Mouse (Mus musculus): Measurements from ENCODE around the gene Rftn2. TPM values are rescaled to one million over a fixed set of nuclear protein-coding genes. Genes with fewer than 3 reads are reported as not detected.

Gene Rftn2
- polyA plus RNA-seq, 1 experiment from 2014 or later: 9.4 TPM

DNA sequence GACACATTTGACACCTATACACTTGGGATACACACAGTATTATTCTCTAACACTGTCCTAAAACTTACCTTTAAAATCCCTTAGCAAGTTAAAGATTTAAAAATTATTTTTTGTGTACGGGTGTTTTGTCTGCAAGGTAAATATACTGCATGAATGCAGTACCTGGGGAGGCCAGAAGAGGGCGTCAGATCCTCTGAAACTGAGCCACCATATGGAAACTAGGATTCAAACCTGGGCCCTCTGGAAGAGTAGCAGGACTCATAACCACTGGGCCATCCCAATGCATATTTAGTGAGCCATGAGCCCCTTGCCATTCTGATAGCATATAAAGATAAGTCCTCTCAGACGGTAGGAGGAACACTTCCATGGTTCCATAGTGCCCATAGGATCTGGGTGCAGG, 33.8 kb downstream of the Rftn2 start:
- Histone ChIP-seq H3K27me3 (replicated peaks; ENCODE audit: control insufficient read depth, insufficient read depth, low read length) (no peaks in the 10 kb centered on the region), H3K9me3 (ENCODE audit: control insufficient read depth, low read length) (no peaks in the 10 kb centered on the region), H3K9ac (ENCODE audit: low read length) (no peak overlapping the region), H3K36me3 (ENCODE audit: control insufficient read depth, insufficient read depth, low read length) (no peaks in the 10 kb centered on the region), H3K27ac (ENCODE audit: low read depth) (peak overlapping the region; percentile 62), H3K4me2 (ENCODE audit: low read length) (no peak overlapping the region), H3K4me1 (replicated peaks; ENCODE audit: control insufficient read depth, insufficient read depth, low read length) (peaks cover 14% of the 10 kb centered on the region), H3K4me3 (ENCODE audit: low read depth, low read length) (no peak overlapping the region)
- DNase-seq (ENCODE audit: low spot score): no peak
- no peak for ATAC-seq (replicated peaks; ENCODE audit: low FRiP score, low TSS enrichment, low read depth)
- WGBS: 53% methylated on average over 3 of the region's 3 CpGs

DNA sequence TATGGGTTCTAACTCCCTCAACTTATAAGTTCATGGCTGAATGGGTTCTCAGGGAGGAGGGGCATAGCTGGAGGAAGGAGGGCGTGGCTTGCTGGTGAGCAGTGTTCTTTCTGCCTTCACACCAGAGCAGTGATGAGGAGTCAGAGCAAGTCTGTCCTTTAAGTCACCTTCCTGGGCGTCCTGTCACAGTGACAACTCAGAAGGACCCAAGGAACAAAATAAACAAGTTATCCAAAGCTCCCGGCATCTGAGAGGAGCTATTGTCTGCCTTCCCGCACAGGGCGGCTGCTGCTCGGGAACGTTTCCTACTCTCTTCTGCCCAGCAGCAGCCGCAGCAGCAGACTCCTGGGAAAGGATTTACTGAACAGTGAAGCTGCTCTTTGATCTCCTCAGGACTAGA, 34.6 kb downstream of the Rftn2 start:
- Histone ChIP-seq H3K27me3 (replicated peaks; ENCODE audit: control insufficient read depth, insufficient read depth, low read length) (no peaks in the 10 kb centered on the region), H3K9me3 (ENCODE audit: control insufficient read depth, low read length) (no peaks in the 10 kb centered on the region), H3K4me2 (ENCODE audit: low read length) (peak overlapping the region; percentile 40), H3K4me3 (ENCODE audit: low read depth, low read length) (peak overlapping the region; percentile 27), H3K36me3 (ENCODE audit: control insufficient read depth, insufficient read depth, low read length) (no peaks in the 10 kb centered on the region), H3K27ac (ENCODE audit: low read depth) (peak overlapping the region; percentile 62), H3K4me1 (replicated peaks; ENCODE audit: control insufficient read depth, insufficient read depth, low read length) (peaks cover 14% of the 10 kb centered on the region), H3K9ac (ENCODE audit: low read length) (0 out of 2 replicates have a peak overlapping the region, but pooled peaks have one; percentile 14)
- peak; percentile 55; the same call in 1 of the 2 replicates for ATAC-seq (replicated peaks; ENCODE audit: low FRiP score, low TSS enrichment, low read depth)
- WGBS: 16% methylated on average over 8 of the region's 8 CpGs
- DNase-seq (ENCODE audit: low spot score): peak; percentile 67

DNA sequence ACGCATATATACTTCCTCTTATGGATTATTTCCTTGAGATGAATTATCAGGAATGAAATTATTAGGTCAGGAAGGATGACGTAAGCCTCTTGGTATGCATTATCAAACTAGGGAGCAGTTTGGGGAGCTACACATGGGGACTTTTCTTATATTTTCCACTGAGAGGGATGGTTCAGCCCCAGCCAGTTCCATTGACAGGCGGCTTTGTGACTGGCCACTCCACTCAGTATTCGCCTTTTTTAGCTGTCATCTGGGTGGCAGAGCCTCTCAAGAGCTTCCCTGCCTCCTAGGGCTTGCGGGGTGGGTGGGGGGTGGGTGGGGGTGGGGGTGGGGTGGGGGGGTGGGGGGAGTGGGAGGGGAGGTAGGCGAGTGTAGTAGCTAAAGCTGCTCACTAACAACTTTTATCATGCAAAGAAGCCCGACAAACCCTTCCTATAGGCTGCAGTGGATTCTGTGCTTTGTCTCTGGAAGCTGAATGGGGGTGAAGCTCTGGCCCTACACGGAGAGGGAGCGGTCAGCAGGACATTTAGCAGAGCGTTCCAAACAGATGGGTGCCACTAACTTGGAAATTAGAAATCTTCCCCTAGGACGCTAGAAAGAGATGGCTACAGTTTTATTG, 39.9 kb downstream of the Rftn2 start:
- ATAC-seq (replicated peaks; ENCODE audit: low FRiP score, low TSS enrichment, low read depth): no peak
- no peak overlapping the region for H3K9ac ChIP-seq (ENCODE audit: low read length)
- no peak overlapping the region for H3K4me2 ChIP-seq (ENCODE audit: low read length)
- H3K4me1 ChIP-seq (replicated peaks; ENCODE audit: control insufficient read depth, insufficient read depth, low read length): no peaks in the 10 kb centered on the region
- 0 out of 2 replicates have a peak, but pooled peaks cover 4% of the 10 kb centered on the region for H3K36me3 ChIP-seq (ENCODE audit: control insufficient read depth, insufficient read depth, low read length)
- H3K27me3 ChIP-seq (replicated peaks; ENCODE audit: control insufficient read depth, insufficient read depth, low read length): no peaks in the 10 kb centered on the region
- no peak overlapping the region for H3K27ac ChIP-seq (ENCODE audit: low read depth)
- no peaks in the 10 kb centered on the region for H3K9me3 ChIP-seq (ENCODE audit: control insufficient read depth, low read length)
- no peak for DNase-seq (ENCODE audit: low spot score)
- 33% methylated on average over 11 of the region's 11 CpGs for WGBS
- no peak overlapping the region for H3K4me3 ChIP-seq (ENCODE audit: low read depth, low read length)

DNA sequence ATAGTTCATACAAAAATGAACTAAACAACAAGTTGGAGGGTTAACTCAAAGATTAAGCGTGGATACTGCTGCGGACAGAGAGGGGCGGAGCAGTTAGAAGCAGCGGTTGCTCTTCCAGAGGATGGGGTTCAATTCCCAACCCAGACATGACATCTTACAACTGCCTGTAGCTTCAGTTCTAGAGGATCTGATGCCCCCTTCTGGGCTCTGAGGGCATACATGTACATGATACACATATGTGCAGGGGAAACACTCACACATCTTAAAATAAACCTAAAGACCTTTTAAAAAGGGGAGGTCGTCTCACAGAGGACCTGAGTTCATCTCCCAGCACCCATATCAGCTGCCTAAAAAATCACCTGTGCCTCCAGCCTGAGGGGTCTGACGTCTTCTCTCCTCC, 40.9 kb downstream of the Rftn2 start:
- H3K36me3 ChIP-seq (ENCODE audit: control insufficient read depth, insufficient read depth, low read length): 0 out of 2 replicates have a peak, but pooled peaks cover 10% of the 10 kb centered on the region
- DNase-seq (ENCODE audit: low spot score) (no peak), ATAC-seq (replicated peaks; ENCODE audit: low FRiP score, low TSS enrichment, low read depth) (no peak)
- H3K27me3 ChIP-seq (replicated peaks; ENCODE audit: control insufficient read depth, insufficient read depth, low read length): no peaks in the 10 kb centered on the region
- peaks cover 2% of the 10 kb centered on the region for H3K9me3 ChIP-seq (ENCODE audit: control insufficient read depth, low read length)
- H3K4me2 ChIP-seq (ENCODE audit: low read length): no peak overlapping the region
- WGBS: 88% methylated on average over 6 of the region's 6 CpGs
- H3K4me3 ChIP-seq (ENCODE audit: low read depth, low read length): no peak overlapping the region
- no peaks in the 10 kb centered on the region for H3K4me1 ChIP-seq (replicated peaks; ENCODE audit: control insufficient read depth, insufficient read depth, low read length)
- H3K9ac ChIP-seq (ENCODE audit: low read length): no peak overlapping the region
- H3K27ac ChIP-seq (ENCODE audit: low read depth): no peak overlapping the region

DNA sequence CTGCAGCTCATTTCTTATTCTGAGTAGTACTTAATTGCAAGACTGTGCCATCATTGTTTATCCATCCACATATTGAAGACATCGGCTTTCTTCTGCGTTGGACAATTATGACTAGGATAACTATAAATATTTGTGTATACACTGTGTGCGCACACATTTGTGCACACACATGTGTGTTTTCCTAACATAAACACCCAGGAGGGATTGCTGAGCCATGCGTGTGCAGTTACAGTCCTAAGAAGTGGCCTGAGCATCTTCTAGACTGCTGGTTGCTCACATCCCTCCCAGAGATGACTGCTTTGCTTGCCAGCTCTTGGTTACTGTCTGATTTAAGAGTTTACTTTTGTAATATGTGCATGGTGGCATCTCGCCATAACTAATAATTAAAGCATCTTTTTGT, 44.2 kb downstream of the Rftn2 start:
- Histone ChIP-seq H3K9ac (ENCODE audit: low read length) (no peak overlapping the region), H3K4me3 (ENCODE audit: low read depth, low read length) (no peak overlapping the region), H3K4me1 (replicated peaks; ENCODE audit: control insufficient read depth, insufficient read depth, low read length) (no peaks in the 10 kb centered on the region), H3K36me3 (ENCODE audit: control insufficient read depth, insufficient read depth, low read length) (peaks cover 10% of the 10 kb centered on the region; the same call in 1 of the 2 replicates), H3K9me3 (ENCODE audit: control insufficient read depth, low read length) (peaks cover 4% of the 10 kb centered on the region), H3K27me3 (replicated peaks; ENCODE audit: control insufficient read depth, insufficient read depth, low read length) (no peaks in the 10 kb centered on the region), H3K27ac (ENCODE audit: low read depth) (no peak overlapping the region; the same call in none of the 2 replicates), H3K4me2 (ENCODE audit: low read length) (no peak overlapping the region)
- 61% methylated on average over 5 of the region's 5 CpGs for WGBS
- ATAC-seq (replicated peaks; ENCODE audit: low FRiP score, low TSS enrichment, low read depth) (0 out of 2 replicates have a peak, but pooled peaks have one; percentile 60), DNase-seq (ENCODE audit: low spot score) (no peak)

DNA sequence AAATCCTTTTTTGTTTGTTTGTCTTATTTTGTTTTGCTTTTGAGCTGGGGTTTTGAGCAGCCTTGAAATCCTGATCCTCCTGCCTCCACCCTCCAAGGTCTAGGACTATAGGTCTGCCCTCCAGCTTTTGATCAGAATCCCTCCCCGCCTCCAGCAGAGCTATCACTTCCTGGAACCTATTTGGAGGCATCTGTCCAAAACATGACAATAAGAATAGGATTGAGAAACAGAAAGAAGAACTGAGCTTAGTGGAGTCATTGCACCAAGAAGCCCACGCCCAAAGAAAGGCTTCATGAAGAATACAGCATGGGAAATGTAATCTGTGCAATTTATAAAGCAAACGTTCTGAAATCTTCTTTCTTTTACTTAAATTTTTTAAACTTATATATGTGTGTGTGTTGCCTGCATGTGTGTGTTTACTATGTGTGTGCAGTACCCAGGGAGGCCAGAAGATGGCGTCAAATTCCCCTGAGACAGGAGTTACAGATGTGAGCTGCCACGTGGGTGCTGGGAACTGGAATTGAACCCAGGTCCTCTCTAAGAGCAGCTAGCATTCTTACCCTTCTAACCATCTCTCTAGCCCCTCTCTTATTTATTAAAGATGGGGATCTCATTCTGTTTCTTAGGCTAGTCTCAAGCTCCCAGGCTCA, 46.5 kb downstream of the Rftn2 start:
- Histone ChIP-seq H3K9me3 (ENCODE audit: control insufficient read depth, low read length) (peaks cover 4% of the 10 kb centered on the region), H3K27me3 (replicated peaks; ENCODE audit: control insufficient read depth, insufficient read depth, low read length) (no peaks in the 10 kb centered on the region), H3K27ac (ENCODE audit: low read depth) (no peak overlapping the region), H3K4me3 (ENCODE audit: low read depth, low read length) (no peak overlapping the region), H3K9ac (ENCODE audit: low read length) (no peak overlapping the region), H3K36me3 (ENCODE audit: control insufficient read depth, insufficient read depth, low read length) (peaks cover 10% of the 10 kb centered on the region; the same call in 1 of the 2 replicates), H3K4me2 (ENCODE audit: low read length) (no peak overlapping the region), H3K4me1 (replicated peaks; ENCODE audit: control insufficient read depth, insufficient read depth, low read length) (no peaks in the 10 kb centered on the region)
- DNase-seq (ENCODE audit: low spot score) (no peak), ATAC-seq (replicated peaks; ENCODE audit: low FRiP score, low TSS enrichment, low read depth) (no peak)
- 86% methylated on average over 5 of the region's 5 CpGs for WGBS

DNA sequence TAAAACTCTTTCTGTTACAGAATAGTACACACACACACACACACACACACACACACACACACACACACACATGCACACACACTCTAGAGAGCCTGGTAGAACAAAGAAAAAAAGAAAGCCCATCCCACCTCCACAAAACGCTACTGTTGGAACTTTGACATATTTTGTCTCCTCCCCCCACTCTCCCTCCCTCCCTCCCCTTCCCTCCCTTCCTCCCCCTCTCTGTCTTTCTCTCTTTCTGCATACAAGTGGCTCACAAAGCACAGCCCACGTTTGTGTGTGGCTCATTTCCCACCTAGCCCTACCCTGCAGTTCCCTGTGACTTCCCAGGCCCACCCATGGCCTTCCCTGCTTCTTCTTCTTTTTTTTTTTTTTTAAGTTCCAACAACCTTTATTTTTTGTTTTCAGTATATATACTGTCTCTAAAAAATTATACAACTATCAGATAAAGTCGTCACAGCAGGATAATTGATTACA, 52.0 kb downstream of the Rftn2 start:
- Histone ChIP-seq H3K27ac (ENCODE audit: low read depth) (no peak overlapping the region; the same call in 1 of the 2 replicates), H3K9ac (ENCODE audit: low read length) (no peak overlapping the region), H3K27me3 (replicated peaks; ENCODE audit: control insufficient read depth, insufficient read depth, low read length) (no peaks in the 10 kb centered on the region), H3K36me3 (ENCODE audit: control insufficient read depth, insufficient read depth, low read length) (no peaks in the 10 kb centered on the region), H3K4me2 (ENCODE audit: low read length) (no peak overlapping the region), H3K4me3 (ENCODE audit: low read depth, low read length) (no peak overlapping the region), H3K9me3 (ENCODE audit: control insufficient read depth, low read length) (no peaks in the 10 kb centered on the region), H3K4me1 (replicated peaks; ENCODE audit: control insufficient read depth, insufficient read depth, low read length) (no peaks in the 10 kb centered on the region)
- ATAC-seq (replicated peaks; ENCODE audit: low FRiP score, low TSS enrichment, low read depth) (peak; percentile 49; the same call in 1 of the 2 replicates), DNase-seq (ENCODE audit: low spot score) (no peak)
- WGBS: 15% methylated on average over 3 of the region's 3 CpGs

DNA sequence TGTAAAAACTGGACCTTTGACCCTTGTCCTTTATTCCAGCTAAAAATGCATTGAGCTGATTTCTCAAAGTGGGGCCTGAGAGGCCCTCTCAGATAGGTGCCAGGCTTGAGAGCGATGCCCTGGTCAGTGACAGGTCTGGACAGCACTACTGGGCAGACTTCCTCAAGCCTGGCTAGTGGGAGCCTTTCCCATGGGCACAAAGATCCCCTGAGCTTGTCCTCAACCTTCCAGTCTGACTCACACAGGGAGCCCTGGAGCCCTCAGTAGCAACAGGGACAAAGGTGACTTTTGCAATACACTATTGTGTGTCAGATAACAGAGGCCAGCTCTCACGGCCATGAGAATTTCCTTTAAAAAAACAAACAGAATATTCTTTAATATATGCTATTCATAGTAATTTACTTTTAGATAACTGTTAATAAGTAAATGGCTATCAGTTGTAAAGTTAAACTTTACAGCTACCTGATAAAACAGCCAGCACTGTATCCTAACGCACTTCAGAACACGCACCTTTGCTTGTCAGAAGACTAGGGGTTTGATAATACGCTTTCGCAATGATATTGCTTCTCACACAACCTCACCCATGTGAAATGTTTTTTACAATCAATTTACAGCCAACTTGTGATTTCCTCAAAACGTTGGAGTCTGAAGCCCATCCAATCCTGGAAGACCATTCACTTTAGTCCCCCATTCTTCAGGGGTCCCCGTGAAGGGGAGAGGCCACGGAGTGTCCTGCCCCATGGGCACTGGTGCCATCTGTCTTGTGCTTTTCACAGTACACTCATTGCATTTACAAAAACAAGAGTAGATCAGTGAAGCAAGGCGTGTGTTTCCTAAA, 52.6 kb downstream of the Rftn2 start:
- Histone ChIP-seq H3K4me2 (ENCODE audit: low read length) (no peak overlapping the region), H3K9me3 (ENCODE audit: control insufficient read depth, low read length) (peaks cover 4% of the 10 kb centered on the region; the same call in 1 of the 2 replicates), H3K36me3 (ENCODE audit: control insufficient read depth, insufficient read depth, low read length) (no peaks in the 10 kb centered on the region), H3K4me3 (ENCODE audit: low read depth, low read length) (no peak overlapping the region), H3K27me3 (replicated peaks; ENCODE audit: control insufficient read depth, insufficient read depth, low read length) (no peaks in the 10 kb centered on the region), H3K9ac (ENCODE audit: low read length) (no peak overlapping the region), H3K4me1 (replicated peaks; ENCODE audit: control insufficient read depth, insufficient read depth, low read length) (no peaks in the 10 kb centered on the region), H3K27ac (ENCODE audit: low read depth) (peak overlapping the region; percentile 73; the same call in 1 of the 2 replicates)
- ATAC-seq (replicated peaks; ENCODE audit: low FRiP score, low TSS enrichment, low read depth): peak; percentile 89
- DNase-seq (ENCODE audit: low spot score): peak; percentile 67
- 69% methylated on average over 10 of the region's 10 CpGs for WGBS

Data from intestine, embryonic 14.5 days (tissue).